Mouse (Mus musculus) B cell, adult (primary cell): Measurements from ENCODE around the gene Olfr632. TPM values are rescaled to one million over a fixed set of nuclear protein-coding genes. Genes with fewer than 3 reads are reported as not detected.

Source experiments
- total RNA-seq: library from RNA; stranded (reverse); gene quantifications from 4 replicates; pipeline ENCODE4 v1.2.4, GENCODE M21; 2023; ENCODE audit not compliant: inconsistent age

The Olfr632 gene
- not detected in 4 replicates for total RNA-seq

GRCm38 (mm10) chr7:103934264-103934663, at the start of gene Olfr632:
Gene Olfr632 (plus strand): TSS chr7:103934347.

GRCm38 (mm10) chr7:103886152-103886551, 48.0 kb upstream of the Olfr632 start, which contains the start of gene Olfr66:
Gene Olfr66 (minus strand): TSS chr7:103886252.

DNA sequence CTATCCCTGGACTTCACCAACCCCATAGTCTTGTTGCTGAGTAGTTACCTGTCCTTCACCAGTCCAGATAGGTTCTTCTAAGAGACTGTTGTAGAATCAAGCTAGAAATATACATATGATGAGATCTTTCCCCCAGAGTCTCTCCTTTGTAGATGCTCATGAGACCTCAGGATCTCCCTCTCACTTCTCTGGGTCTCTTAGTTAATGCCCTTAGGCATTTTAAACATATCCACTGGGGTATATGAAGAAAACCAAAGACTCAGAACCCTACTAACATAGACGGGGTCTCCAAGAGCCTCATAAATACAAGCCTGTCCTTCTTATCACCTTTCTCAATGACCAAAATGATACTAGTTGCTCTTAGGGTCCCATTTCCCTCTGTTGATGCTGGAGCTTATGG, 39.8 kb upstream of the Olfr632 start, which contains the start of gene Olfr64:
Gene Olfr64, minus strand, starts transcription at position 101 of the 400 bp plus-strand sequence.

GRCm38 (mm10) chr7:103903187-103903586, 31.0 kb upstream of the Olfr632 start, which contains the start of gene Olfr65:
Gene Olfr65 (plus strand): TSS chr7:103903487.

GRCm38 (mm10) chr7:103928525-103928924, 5.6 kb upstream of the Olfr632 start, which contains the start of gene Olfr631:
Gene Olfr631 (plus strand): TSS chr7:103928825.

DNA sequence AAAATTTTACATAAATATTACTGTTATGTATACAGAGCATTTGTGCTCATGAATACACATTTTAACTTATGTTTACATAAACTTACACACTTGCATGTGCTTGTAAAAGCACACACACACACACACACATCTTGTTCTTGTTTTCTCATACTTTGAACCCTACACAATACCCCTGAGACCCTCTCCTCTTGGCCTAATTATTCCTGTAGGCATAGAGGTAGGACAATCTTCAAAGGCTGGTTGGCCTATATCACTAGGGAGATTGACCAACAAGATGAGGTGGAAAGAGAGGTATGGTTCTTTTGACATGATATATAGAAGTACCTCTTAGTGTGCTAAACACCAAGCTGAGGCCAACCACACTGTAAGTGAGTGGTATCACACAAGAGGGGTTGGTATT, 10.0 kb downstream of the Olfr632 start, which contains the start of gene Olfr633:
Gene Olfr633, plus strand, starts transcription at position 301 of the 400 bp plus-strand sequence.

DNA sequence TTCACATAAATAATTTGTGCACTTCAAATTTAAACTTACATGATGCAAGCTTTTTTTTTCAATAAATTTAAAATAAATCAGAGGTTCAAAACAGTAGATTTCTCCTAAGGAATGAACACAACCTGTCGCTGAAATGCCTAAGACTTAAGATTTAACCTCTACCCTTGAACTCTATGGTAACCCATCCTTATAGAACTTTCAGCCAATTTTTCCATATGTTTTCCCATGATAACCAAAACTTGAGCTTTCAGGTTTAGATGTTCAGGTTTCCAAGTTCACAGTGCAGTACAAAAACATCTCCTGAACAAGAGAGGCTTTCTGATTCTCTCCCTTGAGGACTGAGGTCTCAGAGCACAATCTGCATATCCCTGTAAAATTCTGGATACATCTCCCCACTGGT, 36.7 kb downstream of the Olfr632 start, which contains the start of gene Olfr635:
Gene Olfr635, plus strand, starts transcription at position 301 of the 400 bp plus-strand sequence.

Other genes with a start within 250 kb of the Olfr632 start
- not detected in 4 replicates for gene Olfr243, start 219.7 kb upstream of the Olfr632 start, total RNA-seq
- not detected in 4 replicates for gene Olfr628, start 204.0 kb upstream of the Olfr632 start, total RNA-seq
- gene Olfr629, start 189.4 kb upstream of the Olfr632 start, total RNA-seq, result not detected in 4 replicates
- gene Olfr630, start 177.0 kb upstream of the Olfr632 start, total RNA-seq, result not detected in 4 replicates
- not detected in 4 replicates for gene Olfr69, start 162.8 kb upstream of the Olfr632 start, total RNA-seq
- gene Olfr68, start 154.6 kb upstream of the Olfr632 start, total RNA-seq, result not detected in 4 replicates
- not detected in 4 replicates for gene Olfr67, start 142.5 kb upstream of the Olfr632 start, total RNA-seq
- gene Hbb-bt, start 120.4 kb upstream of the Olfr632 start, total RNA-seq, result 3.1 to 9.5 TPM (median 3.9 TPM) in 4 replicates
- 5.7 to 29.6 TPM (median 17.0 TPM) in 4 replicates for gene Hbb-bs, start 106.3 kb upstream of the Olfr632 start, total RNA-seq
- gene Hbb-bh2, start 93.8 kb upstream of the Olfr632 start, total RNA-seq, result not detected in 4 replicates
- 0.94 TPM in 1 of 4 replicates, not detected in the others for gene Hbb-bh1, start 91.2 kb upstream of the Olfr632 start, total RNA-seq
- gene Hbb-y, start 81.1 kb upstream of the Olfr632 start, total RNA-seq, result not detected in 4 replicates
- gene Olfr66, start 48.1 kb upstream of the Olfr632 start, total RNA-seq, result not detected in 4 replicates
- gene Olfr64, start 39.9 kb upstream of the Olfr632 start, total RNA-seq, result not detected in 4 replicates
- not detected in 4 replicates for gene Olfr65, start 30.9 kb upstream of the Olfr632 start, total RNA-seq
- not detected in 4 replicates for gene Olfr631, start 5.5 kb upstream of the Olfr632 start, total RNA-seq
- not detected in 4 replicates for gene Olfr633, start 10.1 kb downstream of the Olfr632 start, total RNA-seq
- gene Olfr635, start 36.8 kb downstream of the Olfr632 start, total RNA-seq, result not detected in 4 replicates
- gene Olfr638, start 64.4 kb downstream of the Olfr632 start, total RNA-seq, result not detected in 4 replicates
- 0.16 TPM in 1 of 4 replicates, not detected in the others for gene Olfr639, start 83.0 kb downstream of the Olfr632 start, total RNA-seq
- gene Olfr640, start 91.2 kb downstream of the Olfr632 start, total RNA-seq, result not detected in 4 replicates
- not detected in 4 replicates for gene Olfr641, start 101.1 kb downstream of the Olfr632 start, total RNA-seq
- gene Olfr642, start 118.3 kb downstream of the Olfr632 start, total RNA-seq, result not detected in 4 replicates
- gene 4930516K23Rik, start 127.1 kb downstream of the Olfr632 start, total RNA-seq, result not detected in 4 replicates
- gene Olfr644, start 137.5 kb downstream of the Olfr632 start, total RNA-seq, result not detected in 4 replicates
- gene Olfr645, start 151.1 kb downstream of the Olfr632 start, total RNA-seq, result not detected in 4 replicates
- gene Olfr646, start 170.5 kb downstream of the Olfr632 start, total RNA-seq, result 0.27 to 0.29 TPM (median 0.27 TPM) in 3 of 4 replicates, not detected in the other
- not detected in 4 replicates for gene Ubqln5, start 195.5 kb downstream of the Olfr632 start, total RNA-seq
- not detected in 4 replicates for gene Olfr643, start 203.1 kb downstream of the Olfr632 start, total RNA-seq
- gene Ubqln3, start 208.9 kb downstream of the Olfr632 start, total RNA-seq, result not detected in 4 replicates
- gene Ubqlnl, start 216.2 kb downstream of the Olfr632 start, total RNA-seq, result not detected in 4 replicates
- gene Olfm5, start 230.5 kb downstream of the Olfr632 start, total RNA-seq, result not detected in 4 replicates
- not detected in 4 replicates for gene Olfr648, start 249.0 kb downstream of the Olfr632 start, total RNA-seq